Mouse (Mus musculus) MEL (cell line): ENCODE data around the gene Mpp2. TPM values are rescaled to one million over a fixed set of nuclear protein-coding genes. Genes with fewer than 3 reads are reported as not detected.

Source experiments
- DNase-seq: peaks from one replicate; pipeline ENCODE4 v3.0.0; 2011; ENCODE audit warnings: low read depth, low spot score
- H3K27ac ChIP-seq: 2 replicates; pipeline ENCODE4 v1.5.1; 2012; ENCODE audit warnings: low read depth, mild to moderate bottlenecking, control low read depth, low read length, moderate library complexity; ENCODE audit not compliant: control insufficient read depth
- H3K27me3 ChIP-seq, 2 experiments: fragments of 150-350 bp in 1 of 2; sonication (generic) in 1 of 2; 2 replicates each; pipeline ENCODE4 v1.6.1; 2012; ENCODE audit warnings: low read length in 2 of 2, mild to moderate bottlenecking in 2 of 2, improper control_type of control experiment in 1 of 2, moderate library complexity in 1 of 2; ENCODE audit not compliant: insufficient read depth in 2 of 2, control insufficient read depth in 1 of 2
- H3K36me3 ChIP-seq, 2 experiments: 2 replicates each; pipeline ENCODE4 v1.6.1; 2012 to 2014; ENCODE audit warnings: low read length in 2 of 2, improper control_type of control experiment in 1 of 2, inconsistent platforms in 1 of 2, mild to moderate bottlenecking in 1 of 2; ENCODE audit not compliant: insufficient read depth in 2 of 2, control insufficient read depth in 1 of 2
- H3K4me1 ChIP-seq, 2 experiments: fragments of 150-350 bp in 1 of 2; sonication (generic) in 1 of 2; 2 replicates each; pipeline ENCODE4 v1.6.1; 2012; ENCODE audit warnings: low read length in 2 of 2, improper control_type of control experiment in 1 of 2, mild to moderate bottlenecking in 1 of 2; ENCODE audit not compliant: insufficient read depth in 2 of 2, control insufficient read depth in 1 of 2
- H3K4me3 ChIP-seq, 2 experiments: fragments of 150-350 bp in 1 of 2; sonication (generic) in 1 of 2; 2 replicates each; pipeline ENCODE4 v1.5.1; 2012; ENCODE audit warnings: low read depth in 2 of 2, low read length in 2 of 2, mild to moderate bottlenecking in 2 of 2, moderate library complexity in 2 of 2, control low read depth in 1 of 2, improper control_type of control experiment in 1 of 2; ENCODE audit not compliant: control insufficient read depth in 1 of 2, insufficient read depth in 1 of 2
- H3K79me2 ChIP-seq: 2 replicates; pipeline ENCODE4 v1.6.1; 2012; ENCODE audit warnings: mild to moderate bottlenecking, low read length, moderate library complexity; ENCODE audit not compliant: control insufficient read depth, poor library complexity, insufficient read depth
- H3K9ac ChIP-seq: 2 replicates; pipeline ENCODE4 v1.6.1; 2012; ENCODE audit warnings: low read depth, mild to moderate bottlenecking, control low read depth, low read length, moderate library complexity; ENCODE audit not compliant: control insufficient read depth, poor library complexity, severe bottlenecking
- H3K9me3 ChIP-seq: fragments of 150-350 bp; sonication (generic); replicated peaks from 2 replicates; pipeline ENCODE4 v1.6.1; 2012; ENCODE audit warnings: mild to moderate bottlenecking, low read length, improper control_type of control experiment, moderate library complexity; ENCODE audit not compliant: insufficient read depth
- ELF1 ChIP-seq: IDR thresholded peaks from 2 replicates; pipeline ENCODE4 v1.6.1; 2014; ENCODE audit warnings: low read depth, mild to moderate bottlenecking, inconsistent platforms, low read length, improper control_type of control experiment, moderate library complexity
- JUND ChIP-seq: IDR thresholded peaks from 2 replicates; pipeline ENCODE4 v1.6.1; 2011; ENCODE audit warnings: low read depth, mild to moderate bottlenecking, improper control_type of control experiment, low read length
- KAT2A ChIP-seq: conservative IDR thresholded peaks from 2 replicates; pipeline ENCODE4 v1.6.1; 2012; ENCODE audit warnings: low read depth, low read length, improper control_type of control experiment, inconsistent platforms
- MAZ ChIP-seq: IDR thresholded peaks from 2 replicates; pipeline ENCODE4 v1.6.1; 2012; ENCODE audit warnings: low read depth, mild to moderate bottlenecking, inconsistent platforms, low read length, improper control_type of control experiment
- MEF2A ChIP-seq: IDR thresholded peaks from 2 replicates; pipeline ENCODE4 v1.6.1; 2014; ENCODE audit warnings: low read depth, mild to moderate bottlenecking, inconsistent platforms, low read length, improper control_type of control experiment; ENCODE audit not compliant: poor library complexity, insufficient replicate concordance, severe bottlenecking; ENCODE audit errors: extremely low read depth
- MXI1 ChIP-seq: IDR thresholded peaks from 2 replicates; pipeline ENCODE4 v1.6.1; 2011; ENCODE audit warnings: mild to moderate bottlenecking, low read depth, low read length, improper control_type of control experiment
- NELFE ChIP-seq: IDR thresholded peaks from 2 replicates; pipeline ENCODE4 v1.6.1; 2011; ENCODE audit warnings: low read depth, low read length, improper control_type of control experiment
- POLR2A ChIP-seq, 2 experiments: IDR thresholded peaks; 2 replicates each; pipeline ENCODE4 v1.6.1; 2011 to 2012; ENCODE audit warnings: low read length in 2 of 2, mild to moderate bottlenecking in 2 of 2, control low read depth in 1 of 2, improper control_type of control experiment in 1 of 2, low read depth in 1 of 2, moderate library complexity in 1 of 2; ENCODE audit not compliant: control insufficient read depth in 1 of 2, insufficient read depth in 1 of 2, poor library complexity in 1 of 2
- RAD21 ChIP-seq: IDR thresholded peaks from 2 replicates; pipeline ENCODE4 v1.6.1; 2011; ENCODE audit warnings: mild to moderate bottlenecking, low read depth, low read length, improper control_type of control experiment
- SIN3A ChIP-seq: IDR thresholded peaks from 2 replicates; pipeline ENCODE4 v1.6.1; 2012; ENCODE audit warnings: low read length, improper control_type of control experiment, inconsistent platforms
- SMC3 ChIP-seq: IDR thresholded peaks from 2 replicates; pipeline ENCODE4 v1.6.1; 2011; ENCODE audit warnings: low read depth, low read length, improper control_type of control experiment
- ZKSCAN1 ChIP-seq: IDR thresholded peaks from 2 replicates; pipeline ENCODE4 v1.6.1; 2012; ENCODE audit warnings: low read depth, mild to moderate bottlenecking, inconsistent platforms, low read length, improper control_type of control experiment, moderate library complexity
- polyA plus RNA-seq, 2 experiments: library from polyadenylated mRNA; stranded (reverse) in 1 of 2; unstranded in 1 of 2; fragments of >175 nt in 1 of 2; fragments of >200 nt in 1 of 2; gene quantifications; 2 replicates each; pipeline versions ENCODE4 v1.2.1 to v1.2.4; 2012; ENCODE audit warnings: low replicate concordance in 2 of 2, low read depth in 1 of 2; ENCODE audit not compliant: insufficient read length in 2 of 2, insufficient read depth in 1 of 2, missing spikeins in 1 of 2
- total RNA-seq: library from RNA; depleted of rRNA; stranded (reverse); fragments of 300-350 nt; gene quantifications from 2 replicates; pipeline ENCODE4 v1.2.3, GENCODE M21; 2012

Gene Mpp2
- total and polyA plus RNA-seq, 3 experiments: 2.9 to 16.3 TPM; not detected in 1

DNA sequence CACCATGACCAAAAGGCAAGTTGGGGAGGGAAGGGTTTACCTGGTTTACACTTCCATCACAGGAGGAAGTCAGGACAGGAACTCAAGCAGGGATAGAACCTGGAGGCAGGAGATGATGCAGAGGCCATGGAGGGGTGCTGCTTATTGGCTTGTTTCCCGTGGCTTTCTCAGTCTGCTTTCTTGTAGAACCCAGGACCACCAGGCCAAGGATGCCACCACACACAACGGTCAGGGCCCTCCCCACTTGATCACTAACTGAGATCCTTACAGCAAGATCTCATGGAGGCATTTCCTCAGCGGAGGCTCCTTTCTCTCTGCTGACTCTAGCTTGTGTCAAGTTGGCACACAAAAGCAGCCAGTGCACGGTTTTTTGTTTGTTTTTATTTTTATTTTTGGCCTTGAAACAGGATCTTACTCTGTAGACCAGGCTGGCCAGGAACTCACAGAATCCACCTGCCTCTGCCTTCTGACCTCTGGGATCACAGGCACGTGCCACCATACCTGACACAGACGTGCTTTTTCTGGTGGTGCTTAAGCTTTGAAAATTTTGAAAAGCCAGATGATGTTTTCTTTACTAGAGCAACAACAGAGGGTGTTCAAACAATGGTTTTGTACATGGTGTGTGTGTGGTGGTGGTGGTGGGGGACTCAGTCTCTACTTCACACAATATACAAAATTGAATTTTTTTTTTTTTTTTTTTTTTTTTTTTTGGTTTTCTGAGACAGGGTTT, 60.1 kb downstream of the Mpp2 start, which contains the start of gene Mpp3:
Mpp3 (minus strand) TSS at position 375 of the 730 bp plus-strand sequence.
- TF ChIP-seq JUND (no peak), KAT2A (no peak), MEF2A (no peak), RAD21 (no peak), ZKSCAN1 (no peak), ELF1 (no peak)
- Histone ChIP-seq H3K27ac (no peak within 1 kb of the TSS), H3K4me3 (0 out of 4 replicates have a peak within 1 kb of the TSS, but pooled peaks of 1 of the 2 experiments have one; percentile 75), H3K4me1 (peaks cover 2 to 22% of the 10 kb centered on the region in 2 experiments; a peak in 3 of 4 replicates), H3K9me3 (no peaks in the 10 kb centered on the region), H3K9ac (no peak within 1 kb of the TSS), H3K36me3 (peaks cover 0 to 14% of the 10 kb centered on the region in 2 experiments; a peak in 2 of 4 replicates), H3K27me3 (no peaks in the 10 kb centered on the region), H3K79me2 (no peaks in the 10 kb centered on the region)
- no peak for DNase-seq

DNA sequence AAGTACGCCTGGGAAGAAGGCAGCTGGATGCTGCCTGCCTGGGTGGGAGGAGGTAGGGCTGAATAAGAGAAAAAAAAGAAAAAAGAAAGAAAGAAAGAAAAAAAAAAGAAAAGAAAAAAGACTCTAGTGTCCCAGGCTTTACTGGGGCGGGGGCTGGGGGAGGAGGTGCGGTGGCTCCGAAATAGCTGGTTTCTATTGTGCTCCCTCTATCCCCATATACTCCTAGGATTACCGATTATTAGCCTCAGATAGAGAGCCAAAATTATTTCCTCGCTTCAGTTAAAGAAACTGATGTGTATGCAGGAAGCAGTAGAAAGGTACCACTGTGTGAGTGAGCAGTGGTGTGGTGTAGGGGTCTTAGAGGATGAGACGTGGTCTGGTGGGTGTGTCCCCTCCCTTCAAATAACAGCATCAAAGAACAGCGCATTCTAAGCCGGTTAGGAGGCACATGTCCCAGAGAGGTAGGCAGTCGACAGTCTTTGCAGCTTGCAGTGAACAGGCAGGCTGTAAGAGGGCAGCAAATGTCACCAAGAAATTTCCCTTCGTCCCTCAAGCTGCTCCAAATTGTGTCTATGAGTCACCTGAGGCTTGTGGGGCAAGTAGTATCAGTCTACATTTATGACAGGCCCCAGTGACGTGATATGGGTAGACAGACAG, 60.8 kb downstream of the Mpp2 start:
- peak overlapping the region in 1 of 2 experiments; percentile 75; a peak in 1 of 4 replicates for H3K4me3 ChIP-seq
- H3K36me3 ChIP-seq: peaks cover 0 to 14% of the 10 kb centered on the region in 2 experiments; a peak in 2 of 4 replicates
- H3K9ac ChIP-seq: 0 out of 2 replicates have a peak overlapping the region, but pooled peaks have one; percentile 18
- no peaks in the 10 kb centered on the region for H3K27me3 ChIP-seq
- peak; percentile 58 for DNase-seq
- H3K9me3 ChIP-seq: no peaks in the 10 kb centered on the region
- H3K79me2 ChIP-seq: no peaks in the 10 kb centered on the region
- H3K4me1 ChIP-seq: peaks cover 2 to 22% of the 10 kb centered on the region in 2 experiments; a peak in 3 of 4 replicates
- TF ChIP-seq SMC3 (no peak), MXI1 (peak; percentile 30; the same call in 1 of the 2 replicates)
- no peak overlapping the region for H3K27ac ChIP-seq

DNA sequence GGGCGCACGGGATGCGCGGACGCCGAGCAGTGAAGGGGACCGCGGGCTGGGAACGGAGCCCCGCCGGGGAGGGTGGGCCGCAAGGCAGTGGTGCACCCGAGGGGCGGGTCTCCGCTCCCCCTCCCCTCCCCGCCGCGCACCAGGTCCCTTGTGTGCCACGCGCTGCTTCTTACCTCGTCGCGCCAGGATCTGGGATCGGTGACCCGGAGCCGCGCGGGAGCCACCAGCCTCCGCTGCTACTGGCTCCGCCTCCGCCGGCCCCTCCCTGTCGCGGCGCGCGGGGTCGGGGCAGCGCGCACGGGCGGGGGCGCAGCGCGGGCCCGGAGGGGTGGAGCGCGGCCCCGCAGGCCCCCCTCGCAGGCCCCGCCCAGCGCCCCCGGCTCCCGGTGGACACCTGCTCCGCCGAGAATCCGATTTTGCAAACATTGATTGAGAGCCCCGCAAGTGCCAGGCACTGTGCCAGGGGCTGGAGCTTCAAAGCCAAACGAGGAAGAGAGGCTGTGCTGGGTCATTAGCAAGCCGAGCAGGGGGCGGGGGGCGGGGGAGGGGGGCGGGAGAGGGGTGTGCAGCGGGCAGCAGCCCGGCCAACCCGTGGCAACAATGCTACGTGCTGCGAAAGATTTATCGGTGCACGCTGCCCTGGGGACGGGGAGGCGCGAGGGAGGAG, 61.5 kb downstream of the Mpp2 start:
- H3K27me3 ChIP-seq: no peaks in the 10 kb centered on the region
- TF ChIP-seq MAZ (peak; percentile 16; the same call in 1 of the 2 replicates), SIN3A (peak; percentile 43; the same call in 1 of the 2 replicates), POLR2A (IDR thresholded peaks at IDR 0.05; ENCODE audit: control insufficient read depth in 1 of 2, insufficient read depth in 1 of 2, low read depth in 1 of 2, low read length in 2 of 2, poor library complexity in 1 of 2) (peak; percentile 28 to 33; a peak in 1 of 4 replicates), NELFE (peak; percentile 27; the same call in 1 of the 2 replicates), MXI1 (no peak; the same call in 1 of the 2 replicates)
- TF ChIP-seq, all 39 proteins: peak for 4
- H3K9me3 ChIP-seq: no peaks in the 10 kb centered on the region
- H3K9ac ChIP-seq: peak overlapping the region; percentile 73
- peak; percentile 62 for DNase-seq
- no peak overlapping the region for H3K27ac ChIP-seq
- no peaks in the 10 kb centered on the region for H3K79me2 ChIP-seq
- H3K4me1 ChIP-seq: peaks cover 2 to 22% of the 10 kb centered on the region in 2 experiments; a peak in 3 of 4 replicates
- peaks cover 0 to 14% of the 10 kb centered on the region in 2 experiments; a peak in 2 of 4 replicates for H3K36me3 ChIP-seq
- H3K4me3 ChIP-seq: peak overlapping the region; percentile 75 to 93
